Mouse (Mus musculus) layer of hippocampus, adult 8-10 months (tissue): ENCODE measurements around the gene Mast1. TPM values are rescaled to one million over a fixed set of nuclear protein-coding genes. Genes with fewer than 3 reads are reported as not detected.
"Not testable (repeated sequence)": the region's sequence is repeated elsewhere in the genome, so short reads cannot be mapped to it uniquely, and the experiment has no call there.

Source experiments
- DNase-seq, 2 experiments: peaks; one replicate each; pipeline ENCODE4 v3.0.0; 2022; ENCODE audit warnings: low spot score in 2 of 2
- total RNA-seq, 4 experiments: library from RNA; stranded (reverse); gene quantifications; 2 replicates each; pipeline ENCODE4 v1.2.4; 2022

The Mast1 gene
- total RNA-seq, 4 experiments from 2014 or later, result 77.3 to 83.2 (median 80.8) TPM

DNA sequence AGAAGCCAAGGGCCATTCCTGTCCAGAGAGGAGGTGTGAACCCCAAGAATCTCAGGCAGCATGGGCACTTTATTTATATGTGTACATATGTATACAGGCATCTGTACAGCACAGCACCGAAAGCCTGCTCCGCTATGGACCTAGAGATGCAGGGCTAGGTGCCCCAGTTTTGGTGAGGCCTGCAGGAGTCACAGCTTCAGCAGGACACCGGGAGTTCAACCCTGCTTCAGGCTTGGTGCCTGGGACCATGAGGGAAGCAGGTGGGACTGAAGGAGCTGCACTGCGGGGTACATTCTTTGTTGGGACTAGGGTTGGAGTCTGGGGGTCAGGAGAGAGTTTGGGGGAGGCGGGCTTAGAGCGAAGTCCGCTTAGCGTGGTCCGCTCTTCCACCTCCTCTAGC lies 25.3 kb downstream of the Mast1 start:
- DNase-seq, result no peak

DNA sequence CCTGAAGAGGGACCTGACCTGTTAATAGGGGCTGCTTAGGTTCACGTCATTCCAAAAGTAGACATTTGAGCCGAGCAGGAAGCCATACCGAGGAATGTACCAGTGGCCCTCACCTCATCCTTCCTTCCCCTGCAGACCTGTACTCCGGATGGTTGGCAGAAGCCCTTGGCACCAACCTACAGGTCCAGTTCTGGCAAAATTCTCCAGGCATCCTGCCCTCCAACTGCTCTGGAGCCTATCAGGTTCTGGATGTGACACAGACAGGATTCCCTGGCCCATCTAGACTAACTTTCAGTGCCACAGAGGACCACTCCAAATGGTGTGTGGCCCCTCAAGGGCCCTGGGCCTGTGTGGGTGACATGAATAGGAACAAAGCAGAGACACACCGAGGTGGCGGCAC lies 26.6 kb downstream of the Mast1 start:
- no peak for DNase-seq

DNA sequence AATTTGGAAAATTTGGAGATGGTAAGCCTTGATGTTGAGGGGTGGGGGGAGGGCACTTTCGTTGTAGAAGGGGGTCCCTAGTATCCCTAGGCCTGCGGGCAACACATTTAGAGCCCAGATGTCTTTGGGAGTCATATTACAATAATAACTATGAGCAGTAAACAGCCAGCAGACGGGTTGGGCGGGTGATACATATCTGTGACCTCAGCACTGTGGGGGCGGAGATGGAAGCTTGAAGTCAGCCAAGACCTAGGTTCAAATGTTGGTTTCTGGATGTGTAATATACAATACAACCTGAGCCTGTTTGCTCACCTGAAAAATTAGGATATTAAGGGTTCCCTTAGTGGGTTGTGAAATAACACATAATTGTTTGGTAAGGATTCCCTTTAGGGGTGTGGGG lies 27.2 kb downstream of the Mast1 start:
- no peak for DNase-seq

DNA sequence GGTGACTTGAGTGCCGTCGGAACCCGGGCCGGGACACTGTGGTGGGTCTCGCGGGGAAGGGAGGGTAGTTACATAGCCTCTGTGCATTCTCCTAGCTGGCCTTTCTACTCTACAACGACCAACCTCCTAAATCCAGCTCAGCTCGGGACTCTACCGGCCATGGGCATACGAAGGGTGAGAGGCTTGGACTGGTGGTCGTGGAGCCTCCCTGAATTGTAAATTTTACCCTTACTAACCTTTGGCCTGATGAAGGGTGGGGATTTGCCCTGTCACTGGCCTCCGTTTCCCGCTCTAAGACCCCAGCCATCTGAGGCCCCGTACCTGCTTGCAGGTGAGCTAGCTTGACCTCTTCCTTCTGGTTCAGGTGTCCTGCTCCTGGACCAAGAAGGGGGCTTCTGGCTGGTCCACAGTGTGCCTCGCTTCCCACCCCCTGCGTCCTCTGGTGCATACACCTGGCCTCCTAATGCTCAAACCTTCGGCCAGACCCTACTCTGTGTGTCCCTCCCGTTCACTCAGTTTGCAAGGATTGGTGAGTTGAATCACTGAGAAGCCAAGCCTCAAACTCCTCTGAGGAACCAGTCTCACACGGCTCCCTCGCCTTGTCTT lies 27.9 kb downstream of the Mast1 start:
- DNase-seq, result no peak

DNA sequence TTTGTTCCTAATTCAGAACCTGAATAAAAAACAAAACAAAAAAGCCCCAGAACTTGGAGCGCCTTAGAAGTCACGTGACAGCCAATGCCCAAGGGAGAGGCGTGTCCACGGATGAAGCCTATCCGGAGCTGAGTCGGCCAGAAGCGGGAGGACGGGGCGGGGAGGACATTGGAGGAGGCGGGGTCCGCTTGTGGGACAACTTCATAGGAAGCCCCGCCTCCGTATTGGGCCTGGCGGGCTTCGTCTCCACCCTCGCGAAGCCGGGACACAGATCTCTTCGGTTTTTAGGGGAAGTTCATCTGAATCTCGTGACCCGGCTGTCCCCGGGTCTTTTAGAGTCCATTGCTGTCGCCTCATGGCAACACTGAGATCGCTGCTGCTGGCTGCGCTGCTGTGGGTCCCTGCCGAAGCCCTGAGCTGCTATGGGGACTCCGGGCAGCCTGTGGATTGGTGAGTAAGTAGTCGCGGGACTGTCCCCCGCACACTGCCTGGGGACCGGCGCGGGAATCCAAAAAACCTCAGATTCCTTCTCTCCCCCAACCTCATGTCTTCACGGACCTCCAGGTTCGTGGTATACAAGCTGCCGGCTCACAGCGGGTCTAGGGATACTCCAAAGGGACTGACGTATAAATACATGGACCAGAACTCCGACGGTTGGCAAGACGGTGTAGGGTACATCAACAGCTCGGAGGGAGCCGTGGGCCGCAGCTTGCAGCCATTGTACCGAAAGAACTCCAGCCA lies 28.6 kb downstream of the Mast1 start, which contains the start of gene Dnase2a:
Gene Dnase2a (plus strand): TSS at position 140 of the 741 bp plus-strand sequence.
- peak; percentile 79 to 87 for DNase-seq

DNA sequence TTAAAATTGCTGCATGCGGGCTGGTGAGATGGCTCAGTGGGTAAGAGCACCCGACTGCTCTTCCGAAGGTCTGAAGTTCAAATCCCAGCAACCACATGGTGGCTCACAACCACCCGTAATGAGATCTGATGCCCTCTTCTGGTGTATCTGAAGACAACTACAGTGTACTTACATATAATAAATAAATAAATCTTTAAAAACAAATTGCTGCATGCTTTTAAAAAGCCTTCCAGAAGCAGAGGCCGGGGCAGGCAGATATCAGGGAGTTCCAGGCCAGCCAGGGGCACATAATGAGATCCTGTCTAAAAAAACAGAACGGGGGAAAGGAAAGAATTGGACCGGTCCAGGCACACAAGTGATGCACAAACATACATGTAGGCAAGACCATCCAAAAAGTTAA lies 29.2 kb downstream of the Mast1 start:
- DNase-seq, result not testable (repeated sequence)

DNA sequence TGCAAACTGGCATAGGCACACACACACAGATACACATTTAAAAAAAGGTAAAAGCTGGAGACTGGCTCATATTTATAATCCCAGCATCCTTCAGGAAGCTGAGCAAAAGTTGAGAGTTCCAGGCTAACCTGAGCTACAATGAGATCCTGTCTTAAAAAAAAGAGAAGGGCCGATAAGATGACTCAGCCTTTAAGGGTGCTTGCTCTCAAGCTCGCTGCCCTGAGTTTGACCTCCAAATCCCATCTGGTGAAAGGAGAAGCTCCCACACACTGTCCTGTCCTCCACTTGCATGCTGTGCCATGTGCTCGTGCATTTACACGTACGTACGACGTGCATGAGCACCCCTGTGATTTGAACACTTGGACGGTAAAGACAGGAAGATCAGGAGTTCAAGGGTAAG lies 29.7 kb downstream of the Mast1 start:
- DNase-seq, result no peak

DNA sequence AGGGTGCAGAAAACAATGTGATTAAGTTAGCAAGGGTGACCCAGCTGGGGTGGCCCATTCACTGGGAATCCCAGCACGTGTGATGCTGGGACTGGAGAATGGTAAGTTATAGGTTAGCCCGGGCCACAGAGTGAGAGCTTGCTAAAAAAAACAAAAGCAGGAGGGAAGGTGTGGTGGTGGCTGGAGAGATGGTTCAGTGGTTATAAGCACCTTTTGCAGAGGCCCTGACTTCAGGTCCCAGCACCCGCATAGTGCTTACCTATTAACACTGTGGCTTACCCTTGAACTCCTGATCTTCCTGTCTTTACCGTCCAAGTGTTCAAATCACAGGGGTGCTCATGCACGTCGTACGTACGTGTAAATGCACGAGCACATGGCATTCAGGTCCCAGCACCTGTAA lies 30.1 kb downstream of the Mast1 start:
- no peak for DNase-seq

DNA sequence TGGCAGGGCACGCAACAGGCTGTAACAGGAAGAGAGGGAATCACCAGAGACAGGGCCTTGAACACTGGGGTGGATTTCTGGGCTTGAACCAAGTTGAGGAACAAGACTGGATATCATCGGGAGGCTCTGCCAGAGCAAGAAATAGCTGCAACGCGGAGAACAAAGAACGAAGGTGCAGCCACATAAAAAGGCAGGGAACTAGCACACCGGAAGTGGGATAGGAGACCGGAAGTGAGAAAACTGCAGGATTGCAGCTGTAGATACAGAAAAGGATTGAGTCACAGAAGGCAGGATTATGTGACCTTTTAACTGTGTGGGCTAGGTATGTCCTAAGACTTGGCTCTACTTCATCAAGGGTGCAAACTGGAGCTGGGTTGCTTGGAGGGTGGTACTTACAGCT lies 32.8 kb downstream of the Mast1 start:
- DNase-seq, result no peak

DNA sequence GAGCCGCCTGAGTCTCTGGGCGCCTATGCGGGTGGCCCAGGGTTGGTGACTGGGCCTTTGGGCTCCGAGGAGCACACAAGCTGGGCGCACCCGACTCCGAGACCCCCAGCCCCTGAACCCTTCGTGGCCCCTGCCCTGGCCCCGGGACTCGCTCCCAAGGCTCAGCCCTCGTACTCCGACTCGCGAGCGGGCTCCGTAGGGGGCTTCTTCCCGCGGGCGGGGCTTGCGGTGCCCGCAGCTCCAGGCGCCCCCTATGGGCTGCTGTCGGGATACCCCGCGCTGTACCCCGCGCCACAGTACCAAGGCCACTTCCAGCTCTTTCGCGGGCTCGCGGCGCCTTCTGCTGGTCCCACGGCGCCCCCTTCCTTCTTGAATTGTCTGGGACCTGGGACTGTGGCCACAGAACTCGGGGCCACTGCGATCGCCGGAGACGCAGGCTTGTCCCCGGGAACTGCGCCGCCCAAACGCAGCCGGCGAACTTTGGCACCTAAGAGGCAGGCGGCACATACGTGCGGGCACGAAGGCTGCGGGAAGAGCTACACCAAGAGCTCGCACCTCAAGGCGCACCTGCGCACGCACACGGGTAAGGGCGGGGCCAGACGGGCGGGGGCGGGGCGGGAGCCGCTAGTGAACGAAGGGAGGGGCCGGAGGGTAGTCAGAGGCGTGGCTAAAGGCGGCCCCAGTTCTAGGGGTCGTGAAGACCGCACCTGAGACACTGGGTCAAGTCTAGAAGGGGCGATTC lies 34.1 kb downstream of the Mast1 start:
- DNase-seq, result peak; percentile 80 to 94

DNA sequence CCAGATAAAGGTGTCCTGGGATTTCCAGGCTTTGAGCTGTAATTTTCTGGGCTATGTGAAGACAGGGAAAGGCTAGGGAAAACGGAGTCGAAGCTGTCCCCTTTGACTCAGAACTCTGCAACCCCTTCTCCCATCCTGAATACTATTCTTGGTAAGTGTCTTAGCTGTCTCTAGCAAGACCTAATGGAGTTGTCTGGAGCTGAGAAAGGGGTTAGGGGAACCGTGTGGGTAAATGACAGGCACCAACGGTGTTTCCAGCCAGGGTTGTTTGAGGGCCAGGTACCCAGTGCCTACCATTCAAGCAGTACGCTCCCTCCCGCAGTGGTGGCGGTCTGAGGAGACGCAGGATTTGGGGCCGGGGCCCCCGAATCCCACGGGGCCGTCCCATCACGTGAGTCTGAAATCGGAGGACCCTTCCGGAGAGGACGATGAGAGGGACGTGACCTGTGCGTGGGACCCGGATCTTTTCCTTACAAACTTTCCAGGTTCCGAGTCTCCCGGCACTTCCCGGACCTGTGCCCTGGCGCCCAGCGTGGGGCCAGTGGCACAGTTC lies 34.7 kb downstream of the Mast1 start:
- no peak for DNase-seq

DNA sequence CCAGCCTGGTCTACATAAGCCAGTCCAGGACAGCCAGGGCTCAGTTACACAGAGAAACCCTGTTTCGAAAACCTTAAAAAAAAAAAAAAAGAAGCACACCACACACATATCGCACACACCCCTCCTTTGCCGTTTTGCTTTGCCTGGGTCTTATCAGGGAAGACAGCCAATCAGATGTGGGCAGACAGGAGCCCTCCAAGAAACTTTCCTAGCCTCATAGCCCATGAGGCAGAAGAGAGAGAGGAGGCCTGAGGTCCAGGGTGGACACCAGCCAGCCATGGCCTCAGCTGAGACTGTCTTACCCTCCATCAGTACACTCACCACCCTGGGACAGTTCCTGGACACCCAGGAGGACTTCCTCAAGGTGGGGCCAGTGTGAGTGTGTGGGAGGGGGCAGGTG lies 35.4 kb downstream of the Mast1 start, which contains the start of gene Klf1:
Gene Klf1 (plus strand): TSS at position 177 of the 400 bp plus-strand sequence.
- DNase-seq, result no peak

DNA sequence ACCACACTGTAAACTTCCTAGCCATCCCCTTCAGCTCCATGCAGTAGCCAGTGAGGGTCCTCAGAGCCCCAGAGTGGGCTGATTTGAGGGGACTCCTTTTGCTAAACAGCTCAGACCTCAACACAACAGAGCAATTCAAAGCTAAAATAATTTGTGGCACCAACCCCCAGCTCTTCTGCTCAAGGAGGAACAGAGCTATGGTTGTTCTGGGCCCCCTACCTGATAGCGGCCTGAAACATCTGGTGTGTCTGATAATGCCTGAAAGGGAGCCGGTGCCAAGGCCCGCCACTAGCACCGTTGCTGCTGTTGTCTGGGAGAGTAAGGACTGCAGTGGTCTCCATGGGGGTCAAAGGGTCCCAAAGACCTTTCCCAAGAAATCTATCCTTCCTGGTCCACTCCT lies 36.1 kb downstream of the Mast1 start:
- DNase-seq, result no peak

DNA sequence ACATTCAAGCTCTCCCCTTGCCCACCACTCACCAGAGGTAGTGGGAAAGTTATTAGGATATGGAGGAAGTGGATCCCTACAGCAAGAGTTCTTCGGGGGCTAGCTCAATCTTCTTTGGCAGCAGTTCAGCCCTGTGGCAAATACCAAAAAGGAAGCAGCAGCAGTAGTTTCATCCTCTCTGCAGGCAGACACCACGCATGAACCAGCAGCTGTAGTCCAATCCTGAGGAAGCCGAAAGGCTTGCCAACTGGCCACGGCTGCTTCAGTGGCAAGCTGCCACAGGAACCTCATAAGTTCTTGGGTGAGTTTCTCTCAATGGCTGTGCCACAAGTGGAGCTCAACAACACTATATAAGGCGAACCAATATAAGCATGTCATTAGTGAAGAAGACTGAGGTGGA lies 41.2 kb downstream of the Mast1 start:
- DNase-seq, result no peak

DNA sequence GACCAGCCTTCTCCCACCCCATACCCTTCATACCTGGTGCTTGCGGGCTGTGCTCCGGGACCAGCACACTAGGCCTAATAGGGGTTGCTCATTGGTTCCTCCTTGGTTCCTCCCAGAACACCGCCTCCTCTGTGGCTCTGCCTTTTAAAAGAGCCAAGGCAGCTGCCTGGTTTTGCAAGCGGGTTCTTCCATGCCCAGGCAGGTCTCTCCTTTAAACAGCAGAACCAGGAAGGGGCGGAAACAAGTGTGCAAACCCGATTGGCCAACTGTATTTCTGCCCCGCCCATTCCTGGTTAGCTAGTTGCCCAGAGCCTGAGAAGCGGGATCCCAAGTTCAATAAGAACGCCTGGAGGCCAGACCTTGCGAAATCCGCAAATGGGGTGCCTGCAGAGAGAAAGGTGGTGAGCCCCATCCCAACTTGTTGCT lies 43.4 kb downstream of the Mast1 start, which contains the start of gene Gcdh:
Gene Gcdh (minus strand): TSS at position 213 of the 426 bp plus-strand sequence.
- DNase-seq, result peak; percentile 92 to 93

DNA sequence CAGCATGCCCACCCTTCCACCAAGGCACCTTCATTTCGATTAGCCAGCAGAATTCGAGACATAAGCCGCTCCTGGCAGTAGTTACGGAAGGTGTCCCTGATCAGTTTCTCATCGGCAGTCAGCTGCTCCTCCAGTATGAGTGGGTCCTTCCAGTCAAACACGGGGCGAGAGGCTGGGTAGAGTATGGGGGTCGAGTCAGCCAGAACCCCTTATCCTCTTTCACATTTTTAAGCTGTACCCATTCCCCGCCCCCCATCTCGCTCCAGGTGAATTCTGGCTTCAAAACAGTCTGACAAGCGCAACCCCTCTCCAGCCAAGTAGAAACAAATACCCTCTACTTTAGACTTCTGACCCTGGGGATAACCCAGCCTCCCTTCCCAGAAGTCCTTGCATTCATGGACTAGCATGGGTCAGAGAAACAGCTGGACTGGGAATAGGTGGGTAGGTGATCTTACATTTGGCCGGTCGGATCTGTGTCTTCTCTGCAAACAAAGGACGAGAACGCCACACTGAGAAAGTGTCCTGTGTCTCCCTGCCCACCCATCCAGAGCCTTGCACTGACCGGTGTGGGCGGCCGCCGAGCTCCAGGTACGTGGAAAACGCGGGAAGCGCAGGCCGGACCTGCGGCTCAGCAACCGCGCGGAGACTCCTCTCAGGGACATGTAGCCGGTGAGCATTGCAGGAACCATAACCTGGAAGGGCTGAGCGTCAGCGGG lies 44.0 kb downstream of the Mast1 start:
- no peak for DNase-seq

DNA sequence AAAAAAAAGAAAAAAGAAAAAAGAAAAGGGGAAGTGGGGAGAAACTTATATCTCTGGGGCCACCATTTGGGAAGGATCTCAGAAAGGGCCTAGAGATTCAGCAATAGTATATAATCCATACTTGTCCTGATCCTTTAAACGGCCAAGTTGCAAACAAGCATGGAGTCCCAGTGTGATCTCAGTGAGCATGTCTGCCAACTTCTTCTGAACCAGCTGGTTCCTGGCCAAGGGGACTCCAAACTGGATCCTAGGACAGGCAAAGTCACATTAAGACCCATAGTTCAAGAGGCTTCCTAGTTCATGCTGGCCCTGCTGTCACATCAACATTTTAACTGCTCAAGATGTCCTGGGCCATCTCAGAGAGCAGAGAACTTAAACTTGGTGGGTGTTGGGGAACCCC lies 48.0 kb downstream of the Mast1 start:
- DNase-seq, result no peak

DNA sequence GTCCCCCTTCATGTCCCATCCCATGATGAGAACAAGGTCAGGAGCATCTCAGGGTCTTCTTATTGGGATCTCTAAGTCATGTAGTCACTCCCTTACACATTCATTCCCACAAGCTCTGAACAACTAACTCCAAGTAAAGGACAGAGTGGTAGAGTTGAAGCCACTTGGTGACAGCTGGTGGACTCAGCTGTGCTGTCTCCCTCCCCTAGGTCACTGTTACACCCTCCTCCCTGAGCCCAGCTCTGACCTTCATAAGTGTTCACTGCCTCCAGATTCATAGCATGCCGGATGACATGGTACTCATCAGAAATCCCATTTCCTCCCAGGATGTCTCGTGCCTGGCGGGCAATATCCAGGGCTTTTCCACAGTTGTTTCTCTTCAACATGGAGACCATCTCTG lies 48.9 kb downstream of the Mast1 start:
- no peak for DNase-seq

DNA sequence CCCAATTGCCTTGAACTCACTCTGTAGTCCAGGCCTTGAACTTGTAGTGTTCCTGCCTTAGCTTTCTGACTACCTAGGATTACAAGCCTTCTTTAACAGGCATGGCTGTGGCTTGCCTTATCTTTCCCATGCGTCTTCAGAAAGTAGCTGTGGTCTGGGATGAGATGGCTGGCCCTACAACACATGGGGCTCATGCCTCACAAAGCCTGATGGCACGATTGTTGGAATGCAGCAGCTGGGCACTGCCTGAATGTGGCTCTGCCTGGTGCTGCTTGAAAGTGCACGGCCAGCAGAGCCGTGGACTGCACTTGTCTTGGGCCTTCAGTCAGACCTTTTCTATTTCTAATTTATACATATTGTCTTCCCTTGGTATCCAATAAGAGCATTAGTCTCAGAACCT lies 52.4 kb downstream of the Mast1 start:
- DNase-seq, result no peak

DNA sequence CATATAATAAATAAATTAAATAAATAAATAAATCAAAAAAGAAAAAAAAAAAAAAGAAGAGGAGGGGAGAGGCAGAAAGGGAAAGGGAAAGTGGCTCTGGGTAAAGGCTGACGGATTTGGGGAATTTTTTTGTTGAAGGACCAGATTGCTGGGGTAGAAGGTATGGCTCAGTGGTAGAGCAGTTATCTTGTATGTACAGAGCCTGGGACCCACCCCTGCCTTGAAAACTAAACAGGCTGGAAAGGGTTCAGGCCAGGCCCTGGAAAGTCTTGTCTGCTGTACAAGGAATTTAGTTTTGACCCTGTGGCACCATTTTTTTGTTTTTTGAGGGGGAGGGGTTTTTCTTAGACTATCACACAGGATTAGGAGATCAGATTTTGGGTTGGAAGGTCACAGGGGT lies 58.2 kb downstream of the Mast1 start:
- DNase-seq, result no peak

DNA sequence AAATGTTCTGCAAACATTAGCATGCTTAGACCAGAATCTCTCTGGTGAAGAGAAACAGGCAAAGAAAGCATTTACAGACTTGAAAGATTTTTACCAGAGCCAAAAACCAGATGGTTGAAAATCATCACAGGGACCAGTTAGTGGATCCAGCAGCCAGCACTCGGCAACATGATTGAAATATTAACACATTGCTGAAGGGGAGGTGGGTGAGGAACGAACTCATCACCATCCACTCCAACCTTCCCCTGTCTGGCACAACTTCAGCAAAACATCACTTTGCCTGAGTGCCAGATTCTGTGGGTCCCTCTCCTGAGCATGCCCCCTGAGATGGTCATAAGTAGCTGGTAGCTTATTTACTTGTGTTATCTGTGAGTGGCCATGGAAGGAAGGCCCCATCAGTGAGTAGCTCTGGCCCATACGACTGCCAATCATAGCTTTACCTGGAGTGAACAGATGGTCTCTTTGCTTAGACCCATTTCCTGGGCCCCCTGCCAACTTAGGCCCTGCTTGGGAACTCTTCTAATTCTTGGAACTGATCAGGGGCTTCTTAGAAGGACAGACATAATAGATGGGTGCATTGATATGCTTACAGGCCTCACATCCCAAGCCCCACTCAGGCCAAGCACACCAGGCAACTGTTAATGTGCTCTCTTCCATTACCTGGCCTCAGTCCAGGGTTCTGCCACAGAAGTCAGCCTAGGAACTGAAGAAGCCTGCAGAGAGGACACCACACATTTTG lies 59.7 kb downstream of the Mast1 start:
- no peak for DNase-seq
